Mouse (Mus musculus): ENCODE data around the gene Slc9b2. TPM values are rescaled to one million over a fixed set of nuclear protein-coding genes. Genes with fewer than 3 reads are reported as not detected.

The Slc9b2 gene
- total RNA-seq, 2 experiments from 2014 or later, result 0.22 to 0.29 TPM

Other genes starting within 250 kb of the Slc9b2 start
- gene Cenpe, start 95.2 kb upstream of the Slc9b2 start, total RNA-seq (2021), result 1 to 10 TPM; 1.1 TPM
- 1 to 10 TPM; 3.7 to 3.8 TPM for gene Bdh2, start 26.5 kb upstream of the Slc9b2 start, total RNA-seq (2021)
- gene Slc9b1, start 40.3 kb downstream of the Slc9b2 start, total RNA-seq (2021), result under 1 TPM in 1 of 2 experiments, not detected in 1; 0.25 TPM
- gene Cisd2, start 116.2 kb downstream of the Slc9b2 start, total RNA-seq (2021), result 10 to 100 TPM; 50.2 to 54.3 TPM
- 100 to 1,000 TPM; 338 to 361 TPM for gene Ube2d3, start 130.4 kb downstream of the Slc9b2 start, total RNA-seq (2021)
- gene Manba, start 177.9 kb downstream of the Slc9b2 start, total RNA-seq (2021), result 10 to 100 TPM; 18.4 to 18.8 TPM